Mouse (Mus musculus): ENCODE data around the gene Nox4. TPM values are rescaled to one million over a fixed set of nuclear protein-coding genes. Genes with fewer than 3 reads are reported as not detected.
"Not testable (repeated sequence)": the region's sequence is repeated elsewhere in the genome, so short reads cannot be mapped to it uniquely, and the experiment has no call there.

The Nox4 gene
- total RNA-seq, 2 experiments from 2014 or later = 1.5 to 1.9 TPM

DNA sequence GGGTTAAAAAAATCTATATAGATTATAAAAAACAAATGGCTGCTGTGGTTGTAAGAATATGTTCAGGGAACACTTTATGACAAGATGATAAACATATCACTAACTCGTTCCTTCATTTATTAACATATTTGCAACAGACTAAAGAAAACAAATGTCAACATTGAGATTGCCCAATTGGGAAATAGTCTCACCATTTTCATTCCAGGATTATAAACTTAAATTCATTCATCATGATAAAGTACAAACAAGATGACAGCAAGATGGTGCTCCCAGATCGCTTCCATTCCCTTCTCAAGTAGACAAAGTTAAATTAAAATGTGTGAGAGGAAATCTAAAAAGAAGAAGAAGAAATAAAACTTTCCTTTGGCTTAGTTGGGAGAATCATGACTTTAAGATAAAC lies 124.9 kb downstream of the Nox4 start:
- DNase-seq = no peak
- intact Hi-C loops (cut with DNase I) = no loop called here

DNA sequence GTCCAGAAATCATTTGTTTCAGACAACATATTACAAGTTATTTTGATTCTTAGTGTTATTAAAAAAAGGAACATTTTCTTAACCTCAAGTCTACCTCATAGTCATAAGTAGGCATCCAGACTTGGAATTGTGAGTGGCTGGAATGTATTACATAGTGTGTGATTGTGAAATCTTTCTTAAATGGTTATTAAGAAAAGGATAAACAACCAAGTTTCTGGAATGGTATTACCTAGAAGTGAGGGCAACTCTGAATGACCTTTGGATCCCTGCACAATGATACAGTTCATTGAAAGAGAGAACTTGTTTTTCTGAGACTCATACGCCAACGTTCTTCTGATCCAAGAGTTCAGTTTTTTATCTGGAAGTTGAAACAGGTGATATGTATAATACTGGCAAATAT lies 125.4 kb downstream of the Nox4 start:
- intact Hi-C loops (cut with DNase I) = no loop called here
- no peak for DNase-seq

DNA sequence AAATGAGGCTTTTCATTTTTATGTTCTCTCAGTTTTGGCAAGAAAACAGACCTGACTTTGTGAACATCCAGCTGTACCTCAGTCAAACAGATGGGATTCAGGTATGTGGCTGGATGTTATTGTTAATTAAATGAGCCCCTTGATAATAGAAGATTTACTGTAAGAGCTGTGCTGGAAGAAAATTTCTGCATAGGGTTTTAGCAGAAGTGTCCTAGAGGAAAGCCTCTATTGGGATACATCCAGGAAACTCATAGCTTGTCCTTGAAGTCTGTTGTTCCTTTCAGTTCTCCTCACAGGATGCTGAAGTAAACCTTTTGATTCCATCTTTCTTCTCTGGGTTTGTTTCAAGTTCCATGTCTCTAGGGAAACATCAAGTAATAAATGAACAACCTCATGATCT lies 128.4 kb downstream of the Nox4 start:
- intact Hi-C loops (cut with DNase I) = no loop called here
- DNase-seq = no peak

DNA sequence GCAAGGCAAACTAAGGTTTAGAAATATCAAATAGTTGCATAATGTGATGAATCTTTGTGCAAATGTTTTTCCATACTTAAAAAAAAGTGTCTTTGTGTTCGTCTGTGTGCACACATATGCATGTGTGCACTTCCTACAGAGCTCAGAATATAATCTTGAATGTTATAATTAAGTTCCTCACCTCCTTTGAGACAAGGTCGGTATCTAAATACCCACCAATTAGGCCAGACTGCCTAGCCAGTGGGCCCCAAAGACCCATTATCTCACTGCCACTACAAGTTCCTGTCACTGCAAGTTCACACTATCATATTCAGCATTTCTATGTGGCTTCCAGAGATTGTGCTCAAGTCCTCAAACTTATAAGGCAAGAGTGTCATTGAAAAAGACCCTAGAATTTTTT lies 129.0 kb downstream of the Nox4 start:
- no peak for DNase-seq
- intact Hi-C loops (cut with DNase I) = no loop called here

DNA sequence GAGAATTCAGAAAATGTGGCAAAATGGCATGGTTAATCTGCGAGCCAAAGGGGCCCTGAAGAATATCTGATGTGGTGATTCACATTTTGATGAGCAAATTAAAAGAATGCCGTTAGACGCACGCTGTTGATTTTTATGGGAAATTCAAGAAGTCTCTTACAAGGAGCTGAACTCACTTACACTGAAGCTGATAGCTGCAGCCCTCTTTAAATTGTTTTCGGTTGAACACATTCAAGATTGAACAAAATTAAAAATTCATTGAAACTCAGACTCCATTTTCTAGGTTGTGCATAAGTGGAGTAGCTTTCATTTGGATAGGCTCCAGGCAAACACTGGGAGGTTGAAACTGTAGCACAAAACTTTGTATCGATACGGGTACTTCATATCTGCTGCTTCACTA lies 151.1 kb downstream of the Nox4 start:
- intact Hi-C loops (cut with DNase I) = no loop called here
- no peak for DNase-seq

DNA sequence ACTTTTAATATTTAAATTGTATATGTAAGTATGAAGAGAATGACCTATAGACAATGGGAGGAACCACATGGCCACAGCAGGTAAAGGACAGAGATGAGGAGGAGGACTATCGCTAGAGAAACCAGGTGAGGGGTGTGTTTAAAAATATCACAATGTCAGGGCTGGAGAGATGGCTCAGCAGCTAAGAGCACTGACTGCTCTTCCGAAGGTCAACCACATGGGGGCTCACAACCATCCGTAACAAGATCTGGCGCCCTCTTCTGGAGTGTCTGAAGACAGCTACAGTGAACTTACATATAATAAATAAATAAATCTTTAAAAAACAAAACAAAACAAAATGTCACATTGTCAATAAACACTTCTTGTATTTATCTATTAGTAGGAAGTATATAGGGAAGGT lies 165.5 kb downstream of the Nox4 start:
- DNase-seq = not testable (repeated sequence)

DNA sequence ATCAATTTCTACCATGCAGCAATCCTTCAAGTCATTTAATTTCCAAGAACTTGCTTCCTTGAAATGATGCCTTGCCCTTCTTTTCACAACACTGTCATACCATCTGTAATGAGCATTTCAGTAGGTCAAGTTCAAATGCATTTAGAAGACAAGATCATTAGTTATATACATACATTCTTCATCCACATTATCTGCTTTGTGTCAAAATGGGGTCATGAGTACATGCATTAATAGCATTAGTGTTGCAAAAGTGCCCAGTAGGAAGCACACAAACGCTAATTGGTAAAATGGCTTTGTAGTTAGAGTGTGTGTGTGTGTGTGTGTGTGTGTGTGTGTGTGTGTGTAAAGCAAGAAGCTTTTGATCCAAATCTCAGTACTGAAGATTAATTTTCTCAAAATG lies 167.4 kb downstream of the Nox4 start:
- intact Hi-C loops (cut with DNase I) = no loop called here
- DNase-seq = no peak

More for the DNA sequence above, 165.5 kb downstream of the Nox4 start:
- intact Hi-C loops (cut with DNase I) = not testable (repeated sequence)

Other genes starting within 250 kb of the Nox4 start
- not detected for gene Vmn2r79, start 250.0 kb upstream of the Nox4 start, total RNA-seq (2021)
- not detected for gene Tyr, start 247.4 kb downstream of the Nox4 start, total RNA-seq (2021)

Measured in gastrocnemius, postnatal 36 days (tissue).